Mouse (Mus musculus) neural tube, embryonic 13.5 days (tissue): ENCODE data around the gene 1700088E04Rik. TPM values are rescaled to one million over a fixed set of nuclear protein-coding genes. Genes with fewer than 3 reads are reported as not detected.

Experiments used
- ATAC-seq: fragments of 200-750 bp; cut with Nextera tagmentation; 2 replicates; pipeline ENCODE4 v1.8.0; 2017; ENCODE audit warnings: low read depth, mild to moderate bottlenecking, moderate TSS enrichment, moderate library complexity
- H3K27ac ChIP-seq: fragments of 300-500 bp; sonication (generic); replicated peaks from 2 replicates; pipeline ENCODE4 v1.5.1; 2015; ENCODE audit warnings: moderate library complexity, mild to moderate bottlenecking, inconsistent platforms
- H3K27me3 ChIP-seq: fragments of 300-500 bp; sonication (generic); 2 replicates; pipeline ENCODE4 v1.6.1; 2015; ENCODE audit warnings: mild to moderate bottlenecking, inconsistent platforms
- H3K36me3 ChIP-seq: fragments of 300-500 bp; sonication (generic); 2 replicates; pipeline ENCODE4 v1.6.1; 2015; ENCODE audit warnings: mild to moderate bottlenecking, inconsistent platforms
- H3K4me1 ChIP-seq: fragments of 300-500 bp; sonication (generic); replicated peaks from 2 replicates; pipeline ENCODE4 v1.6.1; 2015; ENCODE audit warnings: inconsistent platforms
- H3K4me2 ChIP-seq: fragments of 300-500 bp; sonication (generic); 2 replicates; pipeline ENCODE4 v1.6.1; 2015; ENCODE audit warnings: inconsistent platforms, mild to moderate bottlenecking, moderate library complexity
- H3K4me3 ChIP-seq: fragments of 300-500 bp; sonication (generic); 2 replicates; pipeline ENCODE4 v1.5.1; 2015; ENCODE audit warnings: mild to moderate bottlenecking, inconsistent platforms
- H3K9ac ChIP-seq: fragments of 300-500 bp; sonication (generic); 2 replicates; pipeline ENCODE4 v1.6.1; 2015; ENCODE audit warnings: moderate library complexity, mild to moderate bottlenecking, inconsistent platforms
- H3K9me3 ChIP-seq: fragments of 300-500 bp; sonication (generic); 2 replicates; pipeline ENCODE4 v1.6.1; 2016; ENCODE audit warnings: inconsistent platforms
- WGBS: fragments of 180-500 bp; shearing (Covaris S2); methylation state at CpG from one replicate; pipeline ENCODE4 v1.1.7; 2015; 5-methylcytosine and 5-hydroxymethylcytosine counted together
- polyA plus RNA-seq: library from polyadenylated mRNA; unstranded; fragments of >200 nt; fragmentation: Nextera tagmentation; extraction: Ambion mirVana; gene quantifications from 2 replicates; pipeline ENCODE4 v1.2.1, GENCODE M21; 2015

1700088E04Rik gene
- polyA plus RNA-seq, 1 experiment from 2014 or later = 13.1 TPM

DNA sequence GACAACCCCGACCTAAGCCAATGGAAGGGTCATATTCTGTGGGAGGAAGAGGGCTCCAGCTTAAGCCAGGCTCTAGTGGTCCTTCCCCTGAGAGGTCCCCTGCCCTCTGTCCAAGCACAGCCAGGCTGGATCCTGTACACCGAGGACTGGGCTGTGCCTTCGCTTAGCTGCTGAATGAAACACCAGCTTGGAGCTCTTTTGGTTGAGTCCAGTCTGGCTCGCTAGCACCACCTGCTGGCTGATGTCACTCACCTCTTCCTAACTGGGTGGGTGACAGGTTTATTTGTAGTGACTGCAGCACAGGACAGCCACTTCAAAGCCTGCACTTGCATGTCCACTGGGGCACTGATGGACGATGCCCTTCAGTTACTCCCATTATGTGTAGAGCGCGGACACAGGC, 7.5 kb upstream of the 1700088E04Rik start:
- no peak overlapping the region for H3K4me3 ChIP-seq
- ATAC-seq = peak; percentile 23; the same call in 1 of the 2 replicates
- H3K4me2 ChIP-seq = no peak overlapping the region
- peaks cover 26% of the 10 kb centered on the region for H3K4me1 ChIP-seq
- 50% methylated on average over 7 of the region's 7 CpGs for WGBS
- peaks cover 77% of the 10 kb centered on the region for H3K36me3 ChIP-seq
- H3K9ac ChIP-seq = no peak overlapping the region
- H3K27me3 ChIP-seq = no peaks in the 10 kb centered on the region
- H3K9me3 ChIP-seq = no peaks in the 10 kb centered on the region
- no peak overlapping the region for H3K27ac ChIP-seq

DNA sequence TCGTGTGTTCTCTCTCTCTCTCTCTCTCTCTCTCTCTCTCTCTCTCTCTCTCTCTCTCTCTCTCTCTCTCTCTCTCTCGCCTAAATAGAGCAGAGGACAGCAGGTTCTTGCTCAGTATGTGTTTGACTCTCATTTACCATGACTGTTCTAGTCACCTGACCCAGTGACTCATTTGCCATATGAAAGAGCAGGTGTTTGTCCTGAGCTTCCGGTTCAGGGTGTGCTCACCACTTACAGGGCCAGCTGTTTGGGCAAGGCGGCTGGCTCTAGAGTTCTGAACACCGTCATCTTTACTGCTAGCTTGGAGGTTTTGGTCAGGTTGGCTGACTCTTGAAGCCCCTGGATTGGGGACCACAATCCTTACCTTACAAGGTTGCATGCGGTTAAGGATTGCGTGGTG, 4.5 kb upstream of the 1700088E04Rik start:
- Histone ChIP-seq H3K27me3 (no peaks in the 10 kb centered on the region), H3K4me1 (peaks cover 20% of the 10 kb centered on the region), H3K9me3 (no peaks in the 10 kb centered on the region), H3K36me3 (peaks cover 59% of the 10 kb centered on the region), H3K27ac (no peak overlapping the region), H3K9ac (no peak overlapping the region), H3K4me3 (no peak overlapping the region), H3K4me2 (no peak overlapping the region)
- WGBS = 90% methylated on average over 7 of the region's 7 CpGs
- ATAC-seq = no peak

DNA sequence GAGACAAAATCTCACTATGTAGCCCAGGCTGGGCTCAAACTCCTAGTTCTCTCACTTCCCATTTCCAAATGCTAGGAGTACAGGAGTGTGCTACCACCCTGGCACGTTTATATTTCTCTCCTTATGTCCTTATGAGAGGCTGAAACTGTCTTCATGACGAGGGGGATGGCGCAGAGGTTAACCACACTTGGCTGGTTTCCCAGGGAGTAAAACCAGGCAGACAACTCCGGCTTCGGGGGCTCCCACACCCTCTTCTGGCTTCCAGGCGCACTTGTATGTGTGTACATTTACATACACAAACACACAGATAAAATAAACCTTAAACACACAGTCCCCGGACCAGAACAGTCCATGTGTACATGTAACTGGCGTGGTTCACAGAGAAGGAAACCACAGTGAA, 3.0 kb upstream of the 1700088E04Rik start:
- Histone ChIP-seq H3K9ac (no peak overlapping the region), H3K27ac (no peak overlapping the region), H3K27me3 (no peaks in the 10 kb centered on the region), H3K9me3 (no peaks in the 10 kb centered on the region), H3K36me3 (peaks cover 49% of the 10 kb centered on the region), H3K4me1 (peaks cover 26% of the 10 kb centered on the region), H3K4me3 (no peak overlapping the region), H3K4me2 (no peak overlapping the region)
- no peak for ATAC-seq
- 85% methylated on average over 8 of the region's 8 CpGs for WGBS

DNA sequence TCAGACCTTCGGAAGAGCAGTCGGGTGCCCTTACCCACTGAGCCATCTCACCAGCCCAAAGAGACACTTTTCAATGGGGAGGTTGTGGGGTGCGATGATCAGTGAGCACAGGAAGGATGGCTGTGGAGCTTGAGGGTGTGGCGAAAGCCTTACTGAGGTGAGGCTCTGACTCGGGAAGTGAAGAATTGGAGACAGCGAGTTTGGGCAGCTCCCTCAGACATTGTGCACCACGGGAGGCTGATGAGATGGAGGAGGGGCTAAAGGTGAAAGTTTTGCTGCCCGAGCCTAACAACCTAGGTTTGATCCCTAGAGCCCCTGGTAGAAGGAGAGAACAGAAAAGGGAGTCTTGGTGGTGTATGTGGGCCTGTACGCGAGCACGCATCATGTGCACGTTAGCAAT, 2.3 kb upstream of the 1700088E04Rik start:
- Histone ChIP-seq H3K9ac (no peak overlapping the region), H3K27me3 (no peaks in the 10 kb centered on the region), H3K36me3 (peaks cover 44% of the 10 kb centered on the region), H3K4me3 (no peak overlapping the region), H3K9me3 (no peaks in the 10 kb centered on the region), H3K4me1 (peaks cover 26% of the 10 kb centered on the region), H3K4me2 (no peak overlapping the region), H3K27ac (no peak overlapping the region)
- ATAC-seq = no peak
- WGBS = 86% methylated on average over 12 of the region's 12 CpGs

DNA sequence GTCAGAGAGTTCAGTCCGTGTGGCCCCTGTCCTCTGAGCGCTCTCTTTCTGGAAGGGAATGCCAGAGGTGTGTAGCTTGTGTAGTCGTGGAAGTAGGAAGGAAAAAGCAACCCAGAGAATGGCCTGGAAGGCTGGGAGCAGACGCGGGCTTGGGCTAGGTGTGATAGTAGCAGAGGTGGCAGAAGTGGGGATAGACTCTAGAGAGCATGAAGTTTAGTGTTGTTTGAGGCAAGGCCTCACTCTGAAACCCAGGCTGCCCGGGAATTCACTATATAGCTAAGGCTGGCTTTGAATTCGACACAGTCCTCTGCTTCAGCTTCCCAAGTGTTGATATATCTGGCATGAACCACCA, 489 bp upstream of the 1700088E04Rik start:
- peak overlapping the region; percentile 77 for H3K9ac ChIP-seq
- H3K27me3 ChIP-seq = no peaks in the 10 kb centered on the region
- 5% methylated on average over 7 of the region's 7 CpGs for WGBS
- H3K4me2 ChIP-seq = peak overlapping the region; percentile 85
- no peak for ATAC-seq
- peaks cover 26% of the 10 kb centered on the region for H3K4me1 ChIP-seq
- peaks cover 27% of the 10 kb centered on the region for H3K36me3 ChIP-seq
- H3K9me3 ChIP-seq = no peaks in the 10 kb centered on the region
- H3K27ac ChIP-seq = no peak overlapping the region
- H3K4me3 ChIP-seq = peak overlapping the region; percentile 69

DNA sequence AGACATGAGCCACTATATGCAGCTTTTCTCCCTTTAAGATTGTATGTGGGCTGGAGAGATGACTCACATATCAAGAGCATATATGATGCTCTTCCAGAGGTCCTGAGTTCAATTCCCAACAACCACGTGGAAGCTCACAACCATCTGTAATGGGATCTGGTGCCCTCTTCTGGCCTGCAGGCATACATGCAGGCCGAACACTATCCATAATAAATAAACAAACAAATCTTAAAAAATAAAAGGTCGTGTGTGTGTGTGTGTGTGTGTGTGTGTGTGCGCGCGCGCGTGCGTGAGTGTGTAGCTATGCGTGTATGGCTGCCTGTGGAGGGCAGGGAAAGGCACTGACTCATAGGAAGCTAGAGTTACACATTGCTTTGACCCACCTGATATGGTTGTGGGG, 1.4 kb downstream of the 1700088E04Rik start:
- 64% methylated on average over 10 of the region's 10 CpGs for WGBS

DNA sequence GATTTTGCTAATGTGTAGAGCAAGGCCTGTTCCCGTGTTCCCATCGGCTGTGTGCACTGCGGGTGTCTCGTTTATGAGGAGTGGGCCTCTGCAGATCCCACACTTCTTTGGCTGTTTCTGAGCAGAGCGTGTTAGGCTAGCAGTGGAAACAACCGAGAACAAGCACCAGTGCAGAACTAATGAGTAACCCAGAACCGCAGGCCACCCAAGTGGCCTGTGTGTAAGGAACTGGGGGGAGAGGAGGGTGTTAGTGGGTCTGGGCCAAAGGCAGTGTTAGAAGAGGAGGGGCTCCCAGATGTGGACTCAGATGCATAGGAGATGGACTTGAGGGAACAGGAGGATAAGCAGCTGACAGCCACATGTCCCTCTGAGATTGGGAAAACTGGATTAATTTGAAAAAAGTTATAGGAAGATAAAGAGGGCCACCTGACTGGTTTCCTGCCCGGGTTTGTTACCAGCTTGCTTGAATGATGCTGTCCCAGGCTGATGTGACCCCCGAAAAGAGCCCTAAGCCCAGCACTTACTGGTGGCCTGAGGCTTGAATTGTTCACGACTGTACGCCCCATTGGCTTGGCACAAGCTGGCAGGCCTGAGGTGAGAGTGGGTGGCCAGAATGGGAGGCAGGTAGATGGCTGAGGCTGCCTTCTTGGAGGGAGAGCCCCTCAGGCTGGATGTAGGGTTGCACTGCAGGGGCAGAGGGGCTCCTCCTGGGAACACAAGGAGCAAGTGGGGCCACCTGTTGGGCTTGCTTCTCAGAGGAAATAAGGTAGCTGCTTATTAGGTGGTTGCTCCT, 5.1 kb downstream of the 1700088E04Rik start:
- 63% methylated on average over 11 of the region's 11 CpGs for WGBS
- no peaks in the 10 kb centered on the region for H3K9me3 ChIP-seq
- no peak overlapping the region for H3K27ac ChIP-seq
- no peak overlapping the region for H3K9ac ChIP-seq
- H3K4me1 ChIP-seq = peaks cover 9% of the 10 kb centered on the region
- peaks cover 38% of the 10 kb centered on the region for H3K36me3 ChIP-seq
- no peaks in the 10 kb centered on the region for H3K27me3 ChIP-seq
- no peak overlapping the region for H3K4me2 ChIP-seq
- no peak overlapping the region for H3K4me3 ChIP-seq
- no peak; the same call in 1 of the 2 replicates for ATAC-seq

More for the DNA sequence above, 1.4 kb downstream of the 1700088E04Rik start:
- Histone ChIP-seq H3K4me2 (no peak overlapping the region), H3K9ac (no peak overlapping the region), H3K4me3 (no peak overlapping the region), H3K9me3 (no peaks in the 10 kb centered on the region), H3K27ac (no peak overlapping the region), H3K27me3 (no peaks in the 10 kb centered on the region), H3K36me3 (peaks cover 11% of the 10 kb centered on the region), H3K4me1 (peaks cover 26% of the 10 kb centered on the region)
- no peak for ATAC-seq

DNA sequence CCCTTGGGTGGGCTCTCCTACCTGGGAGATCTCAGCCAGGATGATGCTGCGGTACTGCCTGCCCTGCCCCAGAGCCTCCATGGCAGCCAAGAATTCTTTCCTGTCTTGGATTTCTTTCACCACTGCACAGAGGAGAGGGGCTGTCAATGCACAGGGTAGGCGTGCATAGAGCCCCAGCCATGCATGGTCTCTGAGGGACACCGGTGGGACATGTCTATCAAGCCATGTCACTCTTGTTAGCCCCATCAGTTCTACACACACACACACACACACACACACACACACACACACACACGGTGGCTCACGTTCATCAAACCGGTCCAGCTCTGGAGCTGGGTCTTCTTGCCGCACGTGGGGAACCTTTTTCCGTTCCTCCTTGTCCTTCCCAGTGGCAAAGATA, 5.7 kb downstream of the 1700088E04Rik start:
- peaks cover 44% of the 10 kb centered on the region for H3K36me3 ChIP-seq
- no peak; the same call in 1 of the 2 replicates for ATAC-seq
- H3K4me1 ChIP-seq = peaks cover 4% of the 10 kb centered on the region
- H3K27me3 ChIP-seq = no peaks in the 10 kb centered on the region
- no peak overlapping the region for H3K9ac ChIP-seq
- no peaks in the 10 kb centered on the region for H3K9me3 ChIP-seq
- no peak overlapping the region for H3K27ac ChIP-seq
- H3K4me2 ChIP-seq = no peak overlapping the region
- 82% methylated on average over 9 of the region's 9 CpGs for WGBS
- no peak overlapping the region for H3K4me3 ChIP-seq

DNA sequence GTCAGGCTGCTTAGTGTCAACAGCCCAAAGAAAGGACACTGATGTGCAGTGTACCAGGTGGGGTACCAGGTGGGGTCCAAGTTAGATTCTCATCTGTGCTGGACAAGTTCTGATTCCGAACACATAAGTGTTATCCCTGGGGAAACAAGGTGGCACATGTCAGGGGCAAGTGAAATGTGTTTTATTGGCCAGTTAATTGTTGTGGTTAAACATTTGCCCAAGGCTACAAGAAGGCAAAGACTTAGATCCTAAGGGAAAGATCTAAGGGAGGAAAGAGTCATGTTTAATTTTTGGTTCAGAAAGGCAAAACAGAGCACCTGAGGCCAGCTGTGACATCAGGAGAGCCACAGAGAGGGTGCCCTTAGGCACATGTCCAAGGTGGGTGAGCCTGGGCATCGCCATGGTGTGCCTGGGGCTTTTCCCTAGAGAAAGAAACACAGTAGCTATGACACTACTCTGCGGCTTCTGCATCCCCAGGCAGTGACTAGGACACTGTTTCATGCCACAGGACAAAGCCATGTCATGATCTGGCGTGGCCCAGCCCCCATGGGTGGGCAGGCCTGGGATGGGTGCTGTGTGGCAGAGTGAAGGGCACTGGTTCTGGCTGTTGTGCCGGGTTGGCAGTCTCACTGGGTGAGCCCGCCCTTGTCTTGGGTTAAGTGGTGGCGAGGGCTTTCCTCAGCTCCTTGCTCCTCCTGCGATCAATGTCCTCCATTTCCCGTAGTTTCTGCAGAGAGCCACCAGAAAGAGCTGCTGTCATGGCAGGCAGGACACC, 6.4 kb downstream of the 1700088E04Rik start:
- Histone ChIP-seq H3K4me3 (no peak overlapping the region), H3K4me1 (no peaks in the 10 kb centered on the region), H3K36me3 (peaks cover 51% of the 10 kb centered on the region), H3K27ac (no peak overlapping the region), H3K9ac (no peak overlapping the region), H3K9me3 (no peaks in the 10 kb centered on the region), H3K27me3 (no peaks in the 10 kb centered on the region), H3K4me2 (no peak overlapping the region)
- WGBS = 82% methylated on average over 9 of the region's 9 CpGs
- ATAC-seq = no peak

DNA sequence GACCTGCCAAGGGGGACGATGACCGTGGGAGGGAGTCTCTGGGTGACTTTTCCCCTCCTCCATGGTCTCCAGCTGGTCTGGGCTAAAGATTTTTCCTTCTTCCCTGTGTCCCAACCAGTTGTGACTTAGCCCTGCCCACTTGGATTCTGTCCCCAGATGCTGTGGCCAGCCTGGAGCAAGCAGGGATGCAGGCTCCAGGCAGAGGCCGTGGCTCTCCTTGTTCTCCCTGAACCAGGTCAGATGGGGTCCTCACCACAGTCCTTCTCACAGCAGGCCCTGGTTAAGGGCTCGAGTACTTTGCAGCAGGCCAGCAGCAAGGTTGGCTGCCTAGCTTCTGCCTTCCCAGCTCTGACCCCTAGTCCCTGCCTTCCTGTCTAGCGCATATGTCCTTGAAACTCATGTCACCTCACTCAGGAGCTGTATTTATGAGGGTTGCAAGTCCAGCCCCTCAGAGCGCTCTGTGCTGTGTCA, 7.8 kb downstream of the 1700088E04Rik start:
- H3K9ac ChIP-seq = no peak overlapping the region
- no peaks in the 10 kb centered on the region for H3K4me1 ChIP-seq
- no peak overlapping the region for H3K4me3 ChIP-seq
- no peak overlapping the region for H3K27ac ChIP-seq
- no peaks in the 10 kb centered on the region for H3K9me3 ChIP-seq
- WGBS = 84% methylated on average over 6 of the region's 6 CpGs
- no peaks in the 10 kb centered on the region for H3K27me3 ChIP-seq
- H3K36me3 ChIP-seq = peaks cover 62% of the 10 kb centered on the region
- no peak for ATAC-seq
- no peak overlapping the region for H3K4me2 ChIP-seq

DNA sequence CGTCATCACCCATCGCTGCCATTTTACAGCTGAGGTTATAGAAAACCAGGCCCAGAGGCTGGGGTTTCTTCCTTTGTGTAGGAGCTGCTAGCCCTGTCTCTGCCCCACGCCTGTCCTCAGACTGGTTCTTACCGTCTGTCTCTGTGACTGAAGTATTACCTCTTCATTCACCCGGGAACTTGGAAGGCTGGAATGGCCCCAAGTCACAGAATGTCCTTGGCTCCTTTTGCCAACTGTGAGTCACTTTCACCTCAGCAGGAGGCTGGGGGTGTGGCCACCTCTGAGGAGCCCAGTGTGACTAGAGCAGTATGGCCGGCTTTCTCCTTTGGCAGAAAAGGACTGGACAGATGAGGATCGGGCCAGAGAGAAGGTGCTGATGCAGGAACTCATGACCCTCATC, 9.6 kb downstream of the 1700088E04Rik start:
- 71% methylated on average over 7 of the region's 7 CpGs for WGBS
- H3K9ac ChIP-seq = no peak overlapping the region

DNA sequence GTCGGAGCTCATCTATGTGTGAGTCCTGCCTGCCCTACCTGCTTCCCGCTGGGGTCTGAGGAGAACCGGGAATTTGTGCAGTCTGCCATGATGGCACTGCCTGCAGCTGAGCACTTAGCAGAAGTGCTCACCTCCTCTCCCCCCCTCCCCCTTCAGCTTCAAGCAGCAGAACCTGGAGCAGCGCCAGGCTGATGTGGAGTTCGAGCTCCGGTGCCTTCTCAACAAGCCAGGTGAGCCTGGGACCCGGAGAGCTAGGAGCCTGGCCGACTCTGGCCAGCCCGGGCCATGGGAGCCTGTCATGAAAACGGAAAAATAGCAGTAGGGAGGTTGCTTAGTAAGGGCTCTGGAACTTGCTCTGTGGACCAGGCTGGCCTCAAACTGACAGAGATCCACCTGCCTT, 10.3 kb downstream of the 1700088E04Rik start:
- no peaks in the 10 kb centered on the region for H3K27me3 ChIP-seq
- peaks cover 85% of the 10 kb centered on the region for H3K36me3 ChIP-seq
- H3K4me3 ChIP-seq = no peak overlapping the region
- ATAC-seq = no peak
- H3K4me1 ChIP-seq = no peaks in the 10 kb centered on the region
- no peak overlapping the region for H3K4me2 ChIP-seq
- no peaks in the 10 kb centered on the region for H3K9me3 ChIP-seq
- H3K27ac ChIP-seq = no peak overlapping the region
- 92% methylated on average over 10 of the region's 10 CpGs for WGBS
- H3K9ac ChIP-seq = no peak overlapping the region

More for the DNA sequence above, 9.6 kb downstream of the 1700088E04Rik start:
- H3K4me1 ChIP-seq = no peaks in the 10 kb centered on the region
- no peaks in the 10 kb centered on the region for H3K9me3 ChIP-seq
- H3K4me2 ChIP-seq = no peak overlapping the region
- H3K4me3 ChIP-seq = no peak overlapping the region
- H3K27me3 ChIP-seq = no peaks in the 10 kb centered on the region
- peaks cover 79% of the 10 kb centered on the region for H3K36me3 ChIP-seq
- ATAC-seq = no peak
- no peak overlapping the region for H3K27ac ChIP-seq
